Mouse (Mus musculus) retina, embryonic 14.5 days (tissue): ENCODE data around the gene Spin1.

Source experiments
- DNase-seq: peaks from one replicate; pipeline ENCODE4 v3.0.0-alpha.2; 2015; ENCODE audit warnings: low spot score

The Spin1 gene

DNA sequence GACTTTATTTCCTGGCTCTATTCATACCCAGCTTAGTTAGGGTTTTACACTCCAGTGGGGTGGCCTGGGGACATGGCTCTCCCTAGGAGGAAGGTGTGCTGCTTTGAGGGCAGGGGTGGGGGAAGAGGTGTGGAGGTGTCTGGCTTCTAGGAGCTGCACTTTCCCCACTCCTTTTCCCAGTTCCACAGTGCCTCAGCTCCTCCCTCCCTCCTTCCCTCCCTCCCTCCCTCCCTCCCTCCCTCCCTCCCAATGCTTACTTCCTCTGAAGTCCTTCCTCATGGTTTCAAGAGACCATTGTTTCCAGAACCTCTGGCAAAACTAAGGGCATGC lies 37.0 kb downstream of the Spin1 start:
- DNase-seq: no peak

DNA sequence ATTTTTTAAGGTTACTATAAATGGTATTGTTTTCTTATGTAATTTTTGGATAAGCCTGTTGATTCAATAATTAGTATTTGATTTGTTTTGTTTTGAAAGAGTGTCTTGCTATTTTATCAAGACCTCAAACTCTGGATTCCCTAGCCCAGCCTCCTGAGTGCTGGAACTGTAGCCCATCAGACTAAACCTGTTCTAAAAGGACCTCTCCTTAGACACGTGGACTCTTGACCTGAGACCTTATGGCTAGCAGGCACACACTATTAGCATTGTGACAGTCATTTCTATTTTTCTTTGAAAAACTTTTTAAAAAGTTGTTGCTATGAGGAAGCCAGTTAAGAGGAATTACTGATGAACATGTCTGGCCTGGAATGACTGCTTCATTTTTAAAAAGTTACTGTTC lies 46.4 kb downstream of the Spin1 start:
- DNase-seq: no peak

DNA sequence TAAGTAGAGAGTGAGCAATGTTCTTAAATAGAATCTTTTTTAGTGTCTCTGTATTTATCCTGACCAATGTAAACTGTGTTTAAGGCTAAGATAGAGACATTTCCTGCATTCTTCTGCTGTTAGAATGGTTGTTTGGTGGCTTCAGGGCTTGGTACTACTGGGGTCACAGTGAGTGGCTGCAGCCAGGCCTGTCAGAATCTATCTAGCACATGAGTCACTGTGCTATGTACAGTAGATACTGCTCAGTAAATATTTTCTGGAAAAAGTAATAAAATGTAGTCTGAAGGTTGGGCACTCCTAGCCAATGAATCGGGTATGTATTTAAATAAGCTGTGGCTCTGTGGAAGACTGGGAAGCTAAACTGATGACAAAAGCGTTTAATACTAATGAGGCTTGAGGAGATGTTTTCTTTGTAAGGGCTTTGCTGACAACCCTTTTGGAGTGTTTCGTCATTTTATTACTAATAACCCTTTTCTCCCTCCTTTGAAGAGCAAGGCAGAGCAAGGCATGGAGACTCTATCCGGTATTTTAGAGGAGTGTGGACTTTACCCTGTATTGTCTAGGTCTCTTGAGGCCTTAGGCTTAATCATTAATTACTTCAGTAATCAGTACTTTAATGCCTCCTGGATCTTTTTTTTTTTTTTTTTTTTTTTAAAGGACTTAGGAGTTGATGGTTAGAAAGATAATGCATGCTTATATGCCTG lies 52.4 kb downstream of the Spin1 start:
- no peak for DNase-seq

DNA sequence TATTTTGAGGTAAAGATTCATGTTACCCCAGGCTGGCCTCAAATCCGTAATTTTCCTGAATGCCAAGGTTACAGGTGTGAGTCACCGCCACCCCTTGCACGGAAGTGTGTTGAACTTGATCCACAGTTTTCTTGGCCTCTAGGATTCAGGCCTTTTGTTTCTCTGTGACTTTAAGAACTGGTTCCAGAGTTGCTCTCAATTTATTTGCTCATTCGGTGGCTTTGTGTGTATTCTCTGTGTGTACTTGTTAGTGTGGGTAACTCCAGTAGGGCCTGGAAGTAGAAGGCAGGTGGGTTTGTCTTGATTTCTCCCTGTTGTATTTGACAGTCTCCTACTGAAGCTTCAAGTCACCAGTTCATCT lies 53.0 kb downstream of the Spin1 start:
- no peak for DNase-seq

DNA sequence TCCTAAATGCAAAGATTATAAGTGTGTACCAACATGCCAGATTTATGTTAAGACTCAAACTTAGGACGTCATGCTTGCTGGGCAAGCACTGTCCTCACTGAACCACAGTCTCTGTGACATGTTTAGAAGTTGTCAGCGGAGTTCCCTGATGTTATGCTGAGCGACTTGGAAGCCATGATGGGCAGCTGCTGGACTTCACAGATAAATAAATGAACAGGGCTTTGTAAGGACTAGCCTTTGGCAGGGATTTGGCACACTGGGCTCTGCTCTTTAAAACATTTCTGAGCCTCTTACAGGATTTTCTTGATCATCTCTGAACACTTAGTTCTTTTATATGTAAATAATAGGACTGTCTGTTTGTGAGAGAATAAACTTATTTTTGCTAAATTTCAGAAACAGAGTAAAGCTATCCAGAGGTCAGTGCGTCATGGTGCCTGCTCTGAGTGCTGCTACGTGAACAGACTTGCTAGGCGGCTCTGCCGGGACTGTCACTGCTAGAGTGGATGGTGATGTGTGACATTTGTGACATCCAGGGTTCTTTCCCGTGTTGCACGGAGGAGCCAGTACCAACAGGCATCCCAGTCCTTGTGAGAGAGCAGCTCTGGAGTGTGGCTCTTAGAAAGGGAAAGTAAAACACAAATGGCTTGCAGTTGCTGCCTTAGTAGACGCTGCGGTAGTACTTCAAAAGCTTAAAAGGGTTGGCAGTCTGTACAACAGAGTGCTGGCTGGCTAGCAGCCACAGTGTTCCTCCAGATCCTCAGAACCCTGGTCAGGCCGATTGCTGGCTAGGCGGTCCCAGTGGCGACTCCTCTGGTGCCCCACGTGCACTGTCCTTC lies 54.7 kb downstream of the Spin1 start:
- no peak for DNase-seq

DNA sequence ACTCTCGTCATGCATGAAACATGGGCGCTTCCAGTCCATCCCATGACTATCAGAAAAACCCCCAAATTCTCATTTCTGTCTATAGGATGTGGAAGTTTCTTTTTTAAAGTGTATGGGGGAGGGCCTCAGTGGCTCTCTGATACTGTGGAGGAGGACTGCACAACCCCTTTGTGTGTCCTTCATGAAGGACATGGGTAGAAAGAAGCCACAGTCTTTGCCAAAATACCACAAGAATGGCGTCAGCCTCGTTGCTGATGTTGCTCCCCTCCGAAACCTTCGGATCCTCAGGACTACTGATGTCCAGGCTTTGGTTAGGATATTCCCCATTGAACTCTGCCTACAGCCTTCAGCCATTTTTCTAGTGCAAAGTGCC lies 55.3 kb downstream of the Spin1 start:
- DNase-seq: no peak

DNA sequence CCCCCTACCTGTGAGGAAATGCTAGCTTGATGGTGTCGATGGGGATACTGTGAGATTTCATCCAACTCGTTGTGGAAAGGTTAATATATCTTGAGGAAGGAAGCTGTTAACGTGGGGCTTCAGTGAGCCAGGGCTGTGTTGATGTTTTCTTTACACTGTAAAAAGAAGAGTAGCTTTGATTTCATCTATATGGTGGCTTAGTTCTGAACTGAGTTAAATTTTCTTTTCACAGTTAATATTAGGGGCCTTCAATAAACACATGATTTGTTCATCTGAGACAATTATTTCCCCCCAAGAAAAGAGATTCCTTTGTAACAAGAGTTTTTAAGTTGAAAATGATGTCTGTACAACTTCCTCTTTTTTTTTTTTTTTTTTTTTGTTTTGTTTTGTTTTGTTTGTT lies 56.6 kb downstream of the Spin1 start:
- DNase-seq: no peak

DNA sequence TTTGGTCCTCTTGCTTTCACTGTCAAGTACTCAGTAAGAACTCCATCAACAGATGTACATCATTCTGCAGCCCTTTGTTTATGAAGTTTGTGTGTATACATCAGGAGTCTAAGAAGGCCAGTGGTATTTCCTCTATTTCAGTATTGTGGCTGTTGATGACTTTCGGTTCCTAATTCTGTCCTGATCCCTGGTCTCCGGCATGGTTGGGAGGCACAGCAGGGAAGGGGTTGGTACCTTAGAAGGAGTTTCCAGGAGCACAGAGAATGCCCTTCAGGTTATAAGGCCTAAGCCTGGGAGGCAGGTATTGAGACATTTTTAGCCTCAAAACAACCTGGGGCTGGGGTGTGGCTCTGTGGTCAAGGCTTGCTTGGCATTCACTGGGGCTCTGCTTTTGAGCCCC lies 61.0 kb downstream of the Spin1 start:
- no peak for DNase-seq

DNA sequence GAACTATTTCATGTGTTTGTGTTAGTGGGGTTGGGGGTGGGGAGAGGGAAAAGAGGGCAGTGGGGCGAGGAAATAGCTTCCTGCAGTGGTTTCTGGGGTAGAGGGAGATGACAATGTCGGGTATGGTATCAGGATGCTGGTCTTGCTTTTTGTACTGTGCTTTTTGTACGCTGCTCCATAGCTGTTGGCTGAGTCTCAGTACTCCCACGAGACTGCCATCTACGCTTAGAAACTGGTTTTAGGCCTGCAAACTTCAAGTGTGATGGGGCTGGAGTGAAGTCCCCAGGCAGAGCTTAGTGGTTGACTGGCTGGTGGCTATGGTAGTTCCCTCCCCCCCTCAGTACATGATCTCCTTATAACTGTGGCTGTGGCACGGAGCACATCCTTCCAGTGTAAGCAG lies 61.6 kb downstream of the Spin1 start:
- DNase-seq: no peak

DNA sequence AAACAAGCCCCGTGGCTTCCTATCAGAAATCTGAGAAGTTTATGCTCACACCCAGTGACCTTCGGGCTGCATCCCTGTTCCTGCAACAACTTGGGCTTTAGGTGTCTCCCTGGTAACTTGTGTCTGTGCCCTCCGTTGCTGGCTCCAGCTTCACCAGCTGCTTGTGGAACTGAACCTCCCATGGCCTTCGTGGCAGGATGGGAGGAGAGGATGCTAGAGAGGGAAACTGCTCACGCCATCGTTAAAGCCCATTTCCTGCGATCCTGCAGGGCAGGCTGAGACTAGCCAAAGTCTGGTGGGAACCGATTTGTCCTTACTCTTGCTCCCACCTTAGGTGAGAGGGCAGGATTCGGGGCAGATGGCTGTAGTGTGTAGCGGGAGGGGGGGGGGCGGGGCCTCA lies 66.0 kb downstream of the Spin1 start:
- no peak for DNase-seq

DNA sequence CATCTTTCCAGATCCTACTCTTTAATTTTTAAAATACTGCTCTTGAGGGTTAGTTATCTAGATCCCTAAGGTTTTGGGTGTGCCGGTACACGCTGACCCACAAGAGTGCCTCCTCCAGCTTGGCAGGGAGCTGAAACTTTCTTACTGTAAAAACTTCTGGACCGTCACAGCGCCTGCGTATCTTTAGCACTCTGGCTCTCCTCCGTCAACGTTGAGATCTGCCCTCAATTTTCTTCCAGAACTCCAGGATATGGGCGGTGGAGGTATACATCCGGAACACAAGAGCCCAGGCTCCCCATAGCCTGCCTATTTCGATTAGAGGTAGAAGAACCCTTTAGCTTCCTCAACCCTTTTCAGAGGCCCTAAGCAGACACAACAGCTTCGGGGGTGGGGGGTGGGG lies 69.5 kb downstream of the Spin1 start:
- DNase-seq: no peak

DNA sequence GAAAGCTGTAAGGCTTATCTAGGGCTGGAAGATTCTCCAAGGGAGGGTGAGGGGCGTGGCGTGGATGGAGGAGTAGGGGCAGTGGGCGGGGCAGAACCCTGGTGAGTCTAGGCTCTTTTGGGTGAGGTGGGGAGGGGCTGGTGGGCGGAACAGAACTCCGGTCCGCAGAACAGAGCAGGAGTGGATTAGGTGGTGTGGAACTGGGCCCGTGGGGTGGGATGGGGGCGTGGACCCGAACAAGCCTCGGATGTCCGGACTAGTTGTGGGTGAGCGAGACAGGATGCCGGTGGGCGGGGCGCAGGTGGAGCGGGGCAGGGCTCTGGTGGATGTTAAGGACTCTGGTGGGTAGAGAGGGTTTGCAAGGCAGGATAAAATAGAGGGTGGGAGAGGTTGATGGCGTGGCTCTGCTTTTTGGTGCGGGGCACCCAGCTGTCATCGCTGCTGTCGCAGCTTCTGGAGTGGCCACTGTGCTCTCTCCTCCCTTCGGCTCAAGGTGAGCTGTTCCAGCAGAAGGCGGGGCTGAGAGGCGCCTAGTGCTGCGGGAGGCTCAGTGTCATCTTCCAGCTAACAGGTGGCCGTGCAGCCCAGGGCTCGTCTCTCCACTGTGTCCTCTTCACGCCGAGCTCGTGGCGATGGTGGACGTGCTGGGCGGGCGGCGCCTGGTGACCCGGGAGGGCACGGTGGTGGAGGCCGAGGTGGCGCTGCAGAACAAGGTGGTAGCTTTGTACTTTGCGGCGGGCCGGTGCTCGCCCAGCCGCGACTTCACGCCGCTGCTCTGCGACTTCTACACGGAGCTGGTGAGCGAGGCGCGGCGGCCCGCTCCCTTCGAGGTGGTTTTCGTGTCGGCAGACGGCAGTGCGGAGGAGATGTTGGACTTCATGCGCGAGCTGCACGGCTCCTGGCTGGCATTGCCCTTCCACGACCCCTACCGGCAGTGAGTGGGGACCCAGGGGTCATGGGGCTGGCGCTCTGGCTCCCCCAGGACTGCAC lies 70.3 kb downstream of the Spin1 start, which contains the start of gene Nxnl2:
Gene Nxnl2, plus strand, starts transcription at position 332 of the 990 bp plus-strand sequence.
- DNase-seq: peak; percentile 77

DNA sequence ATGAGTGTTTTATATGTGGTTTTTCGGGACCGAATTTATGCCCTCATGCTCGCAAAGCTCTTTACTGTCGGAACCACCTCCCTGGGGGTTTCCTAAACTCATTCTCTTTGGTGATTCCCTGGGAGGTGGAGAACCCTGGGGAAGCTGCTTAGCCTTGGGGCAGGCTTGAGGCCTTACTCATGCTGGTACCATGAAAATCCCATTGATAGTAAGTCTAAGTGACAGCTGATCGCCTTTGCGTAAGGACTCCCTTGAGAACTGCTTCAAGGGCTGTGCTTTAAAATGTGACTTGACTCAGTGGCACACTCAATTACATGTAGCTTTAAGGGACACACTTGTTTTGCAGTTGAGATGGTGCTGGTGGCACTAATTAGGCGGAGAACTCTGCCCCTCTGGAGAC lies 71.9 kb downstream of the Spin1 start:
- DNase-seq: peak; percentile 57

DNA sequence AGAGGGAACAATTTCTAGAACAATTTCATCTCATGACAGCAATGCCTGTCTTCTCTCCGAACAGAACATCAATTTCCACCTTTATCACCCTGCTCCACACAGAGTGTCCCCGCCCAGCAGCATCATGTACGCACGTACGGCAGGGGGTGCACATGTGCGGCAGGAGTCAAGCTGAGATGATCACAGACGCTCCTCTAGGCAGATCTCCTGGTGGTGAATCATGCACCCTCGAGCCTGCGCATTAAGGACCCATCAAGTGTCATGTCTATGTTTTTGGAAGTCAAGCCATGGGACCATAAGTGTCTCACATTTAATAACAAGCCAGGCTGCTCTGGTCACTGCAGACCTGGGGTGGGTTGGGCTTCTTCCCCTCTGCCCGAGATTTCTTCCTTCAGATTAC lies 78.3 kb downstream of the Spin1 start:
- no peak for DNase-seq

DNA sequence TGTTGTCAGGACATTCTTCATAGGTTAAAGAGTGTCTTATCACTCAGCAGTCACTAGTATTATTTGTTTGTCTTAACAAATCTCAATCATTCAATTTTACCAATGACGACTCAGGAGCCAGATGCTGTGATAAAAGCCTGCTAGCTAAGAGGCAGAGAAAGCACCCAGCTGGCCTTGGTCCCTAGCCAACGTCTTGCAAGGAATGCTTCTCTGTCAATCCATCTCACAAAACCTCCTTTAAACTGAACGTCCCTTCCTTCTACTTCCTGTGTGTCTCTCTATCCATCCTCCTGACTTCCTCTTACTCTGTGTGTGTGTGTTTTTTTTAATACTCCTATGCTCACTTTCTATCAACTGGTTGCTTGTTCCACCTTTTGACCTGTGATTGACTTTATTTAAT lies 78.7 kb downstream of the Spin1 start:
- DNase-seq: no peak

DNA sequence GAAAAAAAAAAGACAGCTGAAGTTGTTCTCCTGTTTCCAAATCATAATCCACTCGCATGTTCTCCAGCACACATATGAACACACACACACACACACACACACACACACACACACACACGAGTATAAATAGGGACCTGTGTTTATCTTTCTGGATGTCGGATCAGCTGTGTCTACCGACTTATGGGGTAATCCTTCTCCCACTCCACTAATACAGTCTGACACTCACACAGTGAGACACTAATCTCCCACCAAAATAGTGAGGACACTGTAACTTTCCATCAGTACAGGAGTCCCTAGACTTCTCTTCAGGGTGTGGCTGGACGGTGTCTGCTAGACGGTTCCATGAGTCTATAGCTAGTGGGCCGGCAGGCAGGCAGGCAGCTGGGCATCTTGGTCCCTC lies 81.6 kb downstream of the Spin1 start:
- DNase-seq: no peak

DNA sequence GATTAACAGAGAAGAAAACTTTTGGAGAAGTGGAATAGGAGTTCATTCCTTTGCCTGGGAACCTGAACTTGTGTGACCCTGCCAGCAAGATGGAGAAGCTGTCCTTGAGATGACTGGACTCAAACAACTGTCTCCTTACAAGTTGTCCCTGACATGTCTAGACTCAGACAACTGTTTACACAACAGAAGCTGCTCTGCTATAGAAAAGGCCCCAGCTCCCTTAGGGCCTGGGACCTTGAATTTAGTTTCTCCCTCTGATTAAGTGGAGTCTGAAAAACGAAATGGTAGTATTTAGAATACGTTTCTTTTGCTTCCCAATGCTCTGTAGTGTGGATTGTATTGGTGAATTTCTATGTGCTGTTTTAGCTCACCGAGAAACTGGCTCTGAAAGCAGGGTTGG lies 84.2 kb downstream of the Spin1 start:
- DNase-seq: no peak

DNA sequence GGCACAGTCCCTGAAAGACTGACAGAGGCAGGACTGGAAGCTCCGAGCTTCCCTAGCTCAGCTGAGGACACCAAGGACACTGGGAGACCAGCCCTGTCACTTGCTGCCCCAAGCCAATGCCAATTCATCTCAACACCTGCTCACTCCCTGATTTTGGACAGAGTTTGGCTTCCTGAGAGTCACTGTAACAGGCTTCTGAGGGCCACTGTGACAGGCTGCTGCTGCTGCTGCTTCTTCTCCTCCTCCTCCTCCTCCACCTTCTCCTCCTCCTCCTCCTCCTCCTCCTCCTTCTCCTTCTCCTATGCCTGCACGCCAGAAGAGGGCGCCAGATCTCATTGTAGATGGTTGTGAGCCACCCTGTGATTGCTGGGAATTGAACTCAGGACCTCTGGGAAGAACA lies 89.7 kb downstream of the Spin1 start:
- no peak for DNase-seq

DNA sequence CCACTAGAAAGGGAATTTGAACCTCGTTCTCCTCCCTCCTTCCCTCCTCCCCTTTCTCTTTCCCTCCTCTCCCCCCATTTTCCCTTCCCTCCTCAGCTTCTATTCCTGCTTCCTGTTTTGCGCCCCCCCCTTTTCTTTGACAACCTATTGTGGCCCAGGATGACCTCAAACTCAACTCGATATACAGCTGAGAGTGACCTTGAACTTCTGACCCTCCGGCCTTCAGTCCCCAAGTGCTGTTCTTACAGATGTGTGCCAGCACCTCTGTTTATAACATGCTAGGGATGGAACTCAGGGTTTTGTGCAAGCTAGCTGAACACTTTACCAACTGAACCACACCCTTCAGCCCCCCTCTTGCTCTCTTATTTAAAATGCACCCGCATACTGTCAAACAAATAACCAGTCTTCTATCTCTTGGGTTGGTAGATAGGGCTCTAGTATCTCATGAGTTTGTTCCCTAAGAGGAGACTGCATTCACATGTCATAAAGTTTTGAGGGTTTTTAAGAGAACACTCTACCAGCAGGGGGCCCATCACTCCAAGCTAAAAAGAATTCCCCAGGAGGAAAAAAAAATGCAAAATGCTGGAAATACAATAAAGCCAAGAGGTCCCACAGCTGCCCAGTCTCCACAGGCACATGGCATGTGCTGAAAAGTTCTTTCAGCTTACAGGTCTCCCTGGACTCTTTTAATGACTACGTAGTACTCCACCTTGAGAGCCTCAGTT lies 90.9 kb downstream of the Spin1 start:
- no peak for DNase-seq

DNA sequence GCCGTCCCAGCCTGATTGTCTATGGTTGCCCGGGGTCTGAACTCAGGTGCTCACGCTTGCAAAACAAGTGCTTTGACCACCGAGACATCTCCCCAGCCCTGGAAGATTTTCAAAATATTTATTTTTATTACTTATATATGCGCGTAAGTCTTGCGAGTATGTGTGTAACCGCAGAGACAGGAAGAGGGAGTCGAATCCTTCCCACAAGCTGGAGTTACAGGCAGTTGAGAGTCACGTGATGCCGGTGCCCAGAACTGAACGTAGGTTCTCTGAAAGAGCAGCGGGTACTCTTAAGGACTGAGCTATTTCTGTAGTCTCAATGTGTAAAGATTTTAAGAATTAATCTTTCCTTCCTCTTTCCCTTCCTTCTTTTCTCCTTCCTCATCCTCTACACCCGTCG lies 93.2 kb downstream of the Spin1 start:
- DNase-seq: no peak

DNA sequence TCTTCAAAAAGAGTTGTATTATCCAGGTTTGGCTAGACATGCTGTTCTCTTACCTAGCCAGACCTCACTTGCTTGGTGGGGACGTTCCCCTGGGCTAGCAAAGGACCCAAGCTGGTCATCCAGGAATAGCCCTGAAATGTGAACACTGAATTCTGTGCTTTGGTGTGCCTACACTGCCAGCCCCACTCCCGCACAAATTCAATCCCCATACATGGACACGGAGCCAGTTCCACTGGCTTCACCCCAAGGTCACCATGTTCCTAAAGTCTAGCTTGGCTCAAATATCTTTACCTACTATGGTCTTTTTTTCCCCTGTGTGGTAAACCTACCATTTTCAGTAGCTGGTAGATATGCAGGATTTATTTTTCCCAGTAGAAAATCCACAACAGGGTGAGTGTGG lies 97.0 kb downstream of the Spin1 start:
- no peak for DNase-seq

DNA sequence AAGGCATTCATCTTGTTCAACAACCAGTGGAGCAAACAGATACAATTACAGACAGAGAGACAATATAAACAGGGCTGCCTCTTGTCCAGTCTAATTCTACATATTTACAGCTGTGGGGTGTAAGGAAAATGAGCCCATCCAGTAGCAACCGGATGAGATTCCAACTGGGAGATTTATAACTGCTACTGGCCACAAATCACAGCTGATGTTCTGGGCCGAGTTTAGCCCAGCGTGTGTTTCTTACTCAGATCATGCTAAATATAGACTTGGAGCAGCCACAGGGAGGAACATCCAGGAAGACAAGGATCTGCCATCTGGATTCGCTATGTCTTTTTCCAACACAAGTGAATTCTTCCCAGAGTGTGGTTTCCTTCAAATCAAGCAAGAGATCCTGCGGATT lies 97.5 kb downstream of the Spin1 start:
- no peak for DNase-seq
